Mouse (Mus musculus): ENCODE data around the gene Timm22. TPM values are rescaled to one million over a fixed set of nuclear protein-coding genes. Genes with fewer than 3 reads are reported as not detected.

Gene Timm22
- total RNA-seq, 2 experiments from 2014 or later = 42.6 to 44.1 TPM

- intact Hi-C loops (cut with DNase I) = no loop called here
- DNase-seq (ENCODE audit: extremely low spot score in 1 of 2, low spot score in 2 of 2) = no peak
Observed at GRCm38 (mm10) chr11:76461201-76461600, 54.4 kb downstream of the Timm22 start.

GRCm38 (mm10) chr11:76461696-76462095 is 54.9 kb downstream of the Timm22 start:
- no peak for DNase-seq (ENCODE audit: extremely low spot score in 1 of 2, low spot score in 2 of 2)
- intact Hi-C loops (cut with DNase I) = no loop called here

DNA sequence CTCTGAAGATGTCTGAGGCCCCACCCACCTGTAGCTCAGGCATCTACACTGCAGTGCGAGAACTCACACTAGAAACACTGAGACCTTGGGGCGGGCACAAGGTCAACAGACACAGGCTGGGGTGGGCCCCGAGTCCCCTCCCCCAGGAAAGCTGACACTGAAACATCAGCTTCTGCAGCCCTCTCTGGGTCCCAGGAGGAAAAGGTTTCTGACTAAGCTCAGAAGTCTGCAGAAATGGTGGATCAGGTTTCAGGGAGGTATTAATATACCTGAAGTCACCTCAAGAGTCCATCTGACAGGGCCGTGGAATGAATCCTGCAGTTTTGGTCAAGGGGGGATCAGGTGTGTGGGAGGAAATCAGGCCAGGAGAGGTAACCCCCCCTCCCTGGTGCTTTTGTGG is 59.1 kb downstream of the Timm22 start:
- DNase-seq (ENCODE audit: extremely low spot score in 1 of 2, low spot score in 2 of 2) = no peak
- intact Hi-C loops (cut with DNase I) = no loop called here

Other genes starting within 250 kb of the Timm22 start
- gene Vps53, start 227.3 kb upstream of the Timm22 start, total RNA-seq (2021) = 10 to 100 TPM; 74.5 to 82.5 TPM
- 10 to 100 TPM; 15.4 to 17.0 TPM for gene Fam57a, start 227.3 kb upstream of the Timm22 start, total RNA-seq (2021)
- under 1 TPM; 0.64 to 0.67 TPM for gene Dbil5, start 189.3 kb upstream of the Timm22 start, total RNA-seq (2021)
- gene Gemin4, start 189.3 kb upstream of the Timm22 start, total RNA-seq (2021) = 10 to 100 TPM in 1 of 2 experiments, 1 to 10 TPM in 1; 6.9 to 10.4 TPM
- gene Mrm3, start 163.2 kb upstream of the Timm22 start, total RNA-seq (2021) = 10 to 100 TPM; 17.4 to 17.6 TPM
- 10 to 100 TPM; 47.9 to 53.8 TPM for gene Glod4, start 163.2 kb upstream of the Timm22 start, total RNA-seq (2021)
- 10 to 100 TPM in 1 of 2 experiments, 1 to 10 TPM in 1; 8.5 to 13.2 TPM for gene Nxn, start 7.8 kb upstream of the Timm22 start, total RNA-seq (2021)
- 100 to 1,000 TPM; 322 to 328 TPM for gene Abr, start 215.4 kb downstream of the Timm22 start, total RNA-seq (2021)